Mouse (Mus musculus): ENCODE results near the gene Tardbp. TPM values are rescaled to one million over a fixed set of nuclear protein-coding genes. Genes with fewer than 3 reads are reported as not detected.

Tardbp gene
- polyA plus RNA-seq, 1 experiment from 2014 or later = 302 TPM

DNA sequence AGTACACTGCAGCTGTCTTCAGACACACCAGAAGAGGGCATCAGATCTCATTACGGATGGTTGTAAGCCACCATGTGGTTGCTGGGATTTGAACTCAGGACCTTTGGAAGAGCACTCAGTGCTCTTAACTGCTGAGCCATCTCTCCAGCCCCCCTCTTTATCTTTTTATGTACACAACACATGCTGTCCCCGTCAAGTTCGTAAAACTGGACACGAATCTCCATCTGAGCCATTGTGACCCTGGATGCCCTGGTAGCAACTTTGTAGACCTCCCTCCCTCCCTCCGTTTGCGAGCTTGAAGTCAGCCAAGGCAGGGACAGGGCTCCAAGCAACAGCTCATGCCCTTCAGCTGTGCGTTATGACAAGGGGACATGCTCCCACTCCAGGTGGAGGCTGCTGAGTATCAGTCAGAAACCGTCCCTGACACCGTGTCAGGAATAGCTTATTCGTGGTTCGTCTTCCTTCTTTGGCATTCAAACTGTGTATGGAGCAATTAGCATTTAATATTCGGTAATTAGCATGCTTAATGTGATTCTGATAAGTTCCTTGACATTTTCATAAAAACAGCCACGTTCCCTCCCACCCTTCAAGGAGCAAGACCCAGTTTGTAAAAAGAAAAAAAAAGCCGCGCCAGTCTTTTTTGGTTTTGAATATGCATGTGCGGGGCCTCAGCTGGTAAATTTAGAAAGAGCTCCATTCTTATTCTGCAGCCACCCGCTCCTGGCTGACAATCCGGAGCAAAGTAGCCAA lies 36.2 kb downstream of the Tardbp start:
- peaks cover 30% of the 10 kb centered on the region for H3K4me1 ChIP-seq (replicated peaks)
- H3K9me3 ChIP-seq = no peaks in the 10 kb centered on the region
- H3K36me3 ChIP-seq = peaks cover 29% of the 10 kb centered on the region
- peak overlapping the region; percentile 98 for H3K4me3 ChIP-seq
- peak overlapping the region; percentile 92 for H3K27ac ChIP-seq
- 6% methylated on average over 18 of the region's 18 CpGs for WGBS
- H3K27me3 ChIP-seq (ENCODE audit: insufficient read depth, poor library complexity, severe bottlenecking) = no peaks in the 10 kb centered on the region
- DNase-seq (ENCODE audit: low spot score) = peak; percentile 48

DNA sequence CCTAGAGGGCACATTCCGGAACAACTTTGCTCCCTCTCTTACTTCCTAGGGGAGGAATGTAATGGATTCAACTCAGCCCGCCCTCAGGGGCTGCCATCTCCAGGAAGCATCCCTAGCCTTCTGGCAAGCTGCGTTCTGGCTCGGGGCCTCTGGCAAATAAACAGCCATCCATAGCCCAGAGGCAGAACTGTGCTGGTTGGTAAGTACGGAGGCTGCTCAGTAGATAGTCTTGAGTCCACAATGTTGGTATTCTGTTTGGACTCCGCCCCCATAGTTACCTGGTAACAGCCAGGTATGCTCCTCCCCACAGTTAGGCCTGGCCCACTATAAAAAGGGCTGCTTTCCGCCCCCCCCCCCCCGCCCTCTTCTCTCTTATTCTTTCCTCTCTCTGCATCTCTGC lies 37.3 kb downstream of the Tardbp start:
- Histone ChIP-seq H3K27me3 (ENCODE audit: insufficient read depth, poor library complexity, severe bottlenecking) (no peaks in the 10 kb centered on the region), H3K27ac (no peak overlapping the region), H3K9me3 (no peaks in the 10 kb centered on the region), H3K36me3 (peaks cover 19% of the 10 kb centered on the region), H3K4me1 (replicated peaks) (peaks cover 30% of the 10 kb centered on the region), H3K4me3 (no peak overlapping the region)
- WGBS = 52% methylated on average over 7 of the region's 8 CpGs
- no peak for DNase-seq (ENCODE audit: low spot score)

DNA sequence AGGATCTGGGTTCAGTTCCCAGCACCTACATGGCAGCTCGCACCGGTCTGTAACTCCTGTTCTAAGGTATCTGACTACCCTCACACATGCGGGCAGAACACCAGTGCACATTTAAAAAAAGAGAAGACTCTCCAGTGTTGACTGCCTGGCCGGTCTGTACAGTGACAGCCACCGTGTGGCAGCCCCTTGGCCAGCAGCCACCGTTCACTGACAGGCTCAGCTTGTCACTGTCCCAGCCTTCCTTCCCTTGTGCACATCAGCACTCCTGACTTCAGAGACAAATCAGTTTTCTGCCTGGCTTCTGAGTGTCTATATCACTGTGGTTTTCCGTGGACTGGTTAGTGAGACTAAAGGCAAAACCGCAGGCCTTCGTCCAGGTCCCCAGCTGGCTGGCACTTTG lies 38.0 kb downstream of the Tardbp start:
- DNase-seq (ENCODE audit: low spot score) = no peak
- Histone ChIP-seq H3K36me3 (peaks cover 11% of the 10 kb centered on the region), H3K4me3 (no peak overlapping the region), H3K9me3 (no peaks in the 10 kb centered on the region), H3K4me1 (replicated peaks) (peaks cover 30% of the 10 kb centered on the region), H3K27ac (no peak overlapping the region), H3K27me3 (ENCODE audit: insufficient read depth, poor library complexity, severe bottlenecking) (no peaks in the 10 kb centered on the region)
- WGBS = 86% methylated on average over 9 of the region's 9 CpGs

DNA sequence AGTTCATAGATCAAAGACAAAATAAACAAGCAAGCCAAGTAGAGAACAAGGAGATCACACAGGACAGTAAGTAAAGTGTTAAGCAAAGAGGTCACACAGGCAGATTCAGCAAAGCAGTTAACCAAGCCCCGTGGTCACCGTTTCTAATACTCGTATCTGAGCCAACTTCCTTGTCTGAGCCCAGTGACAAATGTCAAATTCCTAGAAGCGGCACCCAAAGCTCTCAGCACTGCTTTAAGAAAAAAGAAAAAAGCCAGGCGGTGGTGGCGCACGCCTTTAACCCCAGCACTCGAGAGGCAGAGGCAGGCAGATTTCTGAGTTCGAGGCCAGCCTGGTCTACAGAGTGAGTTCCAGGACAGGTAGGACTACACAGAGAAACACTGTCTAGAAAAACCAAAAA lies 40.2 kb downstream of the Tardbp start:
- Histone ChIP-seq H3K36me3 (peaks cover 19% of the 10 kb centered on the region), H3K27ac (no peak overlapping the region), H3K27me3 (ENCODE audit: insufficient read depth, poor library complexity, severe bottlenecking) (no peaks in the 10 kb centered on the region), H3K9me3 (no peaks in the 10 kb centered on the region), H3K4me1 (replicated peaks) (peaks cover 9% of the 10 kb centered on the region), H3K4me3 (no peak overlapping the region)
- WGBS = 88% methylated on average over 9 of the region's 9 CpGs
- no peak for DNase-seq (ENCODE audit: low spot score)

DNA sequence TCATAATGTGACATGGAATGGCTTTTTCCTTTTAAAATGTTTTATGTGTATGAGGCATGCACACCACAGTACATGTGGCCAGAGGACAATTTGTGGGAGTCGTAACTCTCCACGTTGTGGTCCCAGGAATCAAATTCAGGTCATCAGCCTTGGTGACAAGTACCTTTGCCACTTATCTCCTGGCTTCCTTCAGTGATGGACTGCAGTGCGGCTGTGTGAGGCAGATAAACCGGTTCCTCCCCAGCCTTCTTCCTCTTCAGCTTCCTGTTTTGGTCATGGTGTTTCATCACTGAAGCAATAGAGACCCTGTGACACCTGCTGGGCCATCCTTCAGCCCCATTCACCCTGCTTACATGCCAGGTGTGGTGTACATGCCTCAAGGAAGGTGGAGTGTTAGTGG lies 43.6 kb downstream of the Tardbp start:
- Histone ChIP-seq H3K36me3 (peaks cover 53% of the 10 kb centered on the region), H3K27me3 (ENCODE audit: insufficient read depth, poor library complexity, severe bottlenecking) (no peaks in the 10 kb centered on the region), H3K27ac (no peak overlapping the region), H3K4me3 (no peak overlapping the region), H3K4me1 (replicated peaks) (no peaks in the 10 kb centered on the region), H3K9me3 (no peaks in the 10 kb centered on the region)
- no peak for DNase-seq (ENCODE audit: low spot score)
- 90% methylated on average over 4 of the region's 4 CpGs for WGBS

DNA sequence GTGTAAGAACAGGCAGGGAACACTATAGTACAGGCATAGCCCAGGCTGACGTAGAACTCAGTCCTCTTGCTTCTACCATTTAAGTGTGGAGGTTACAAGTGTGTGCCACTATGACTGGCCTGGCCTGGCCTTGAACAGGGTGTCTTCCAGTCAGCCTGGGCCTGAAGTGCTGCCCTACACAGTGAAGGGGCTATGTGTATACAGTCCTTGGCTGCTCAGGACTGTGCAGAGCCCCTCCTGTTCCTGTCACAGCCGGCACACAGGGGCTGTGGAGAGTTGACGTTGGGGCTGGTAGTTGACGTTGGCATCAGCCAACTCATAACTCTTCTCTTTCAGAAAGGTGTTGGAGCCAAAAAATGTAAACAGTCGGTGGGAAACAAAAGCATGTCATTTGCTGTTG lies 45.4 kb downstream of the Tardbp start:
- no peaks in the 10 kb centered on the region for H3K27me3 ChIP-seq (ENCODE audit: insufficient read depth, poor library complexity, severe bottlenecking)
- no peaks in the 10 kb centered on the region for H3K4me1 ChIP-seq (replicated peaks)
- DNase-seq (ENCODE audit: low spot score) = no peak
- H3K9me3 ChIP-seq = no peaks in the 10 kb centered on the region
- no peak overlapping the region for H3K4me3 ChIP-seq
- peaks cover 72% of the 10 kb centered on the region for H3K36me3 ChIP-seq
- WGBS = 99% methylated on average over 5 of the region's 5 CpGs
- no peak overlapping the region for H3K27ac ChIP-seq

DNA sequence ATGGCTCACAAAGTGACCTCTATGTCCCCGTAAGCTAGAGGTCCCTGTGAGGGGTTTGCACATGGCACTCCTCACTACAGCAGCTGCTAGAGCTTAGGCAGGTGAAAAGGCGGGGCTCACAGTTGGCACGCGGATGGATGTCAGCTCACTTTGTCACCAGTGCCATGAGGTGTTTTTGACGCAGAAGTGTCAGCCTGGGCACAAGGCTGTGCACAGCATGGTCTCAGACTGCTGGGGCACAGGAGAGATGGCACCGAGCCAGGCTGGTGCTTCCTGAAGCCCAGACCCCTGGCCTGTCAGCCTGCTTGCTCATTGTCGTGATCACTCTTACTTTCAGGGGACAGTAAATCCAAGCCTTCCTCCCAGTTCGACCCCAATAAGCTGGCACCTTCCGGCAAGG lies 46.1 kb downstream of the Tardbp start:
- WGBS = 92% methylated on average over 9 of the region's 9 CpGs
- Histone ChIP-seq H3K27ac (no peak overlapping the region), H3K9me3 (no peaks in the 10 kb centered on the region), H3K36me3 (peaks cover 78% of the 10 kb centered on the region), H3K4me1 (replicated peaks) (no peaks in the 10 kb centered on the region), H3K27me3 (ENCODE audit: insufficient read depth, poor library complexity, severe bottlenecking) (no peaks in the 10 kb centered on the region), H3K4me3 (no peak overlapping the region)
- DNase-seq (ENCODE audit: low spot score) = no peak

DNA sequence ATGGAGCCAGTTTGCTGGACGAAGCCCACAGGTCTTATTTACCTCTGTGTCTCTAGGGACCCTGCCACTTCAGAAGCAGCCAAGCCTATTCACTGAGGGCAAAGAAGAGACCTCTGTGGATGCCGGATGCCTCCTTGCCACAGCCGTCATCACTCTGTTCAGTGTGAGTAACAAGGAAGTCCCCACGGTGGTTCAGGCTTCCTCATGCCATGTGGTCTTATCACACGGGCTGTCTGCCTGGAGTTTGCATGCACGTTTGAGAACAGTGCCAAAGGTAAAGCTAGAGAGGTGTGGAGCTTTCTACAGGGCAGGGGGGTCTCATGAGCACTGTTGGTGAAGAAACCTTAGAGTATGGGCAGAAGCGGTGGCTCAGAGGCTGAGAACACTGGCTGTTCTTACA lies 53.6 kb downstream of the Tardbp start:
- Histone ChIP-seq H3K36me3 (peaks cover 100% of the 10 kb centered on the region), H3K4me3 (no peak overlapping the region), H3K4me1 (replicated peaks) (no peaks in the 10 kb centered on the region), H3K27ac (no peak overlapping the region), H3K9me3 (no peaks in the 10 kb centered on the region), H3K27me3 (ENCODE audit: insufficient read depth, poor library complexity, severe bottlenecking) (no peaks in the 10 kb centered on the region)
- no peak for DNase-seq (ENCODE audit: low spot score)
- 90% methylated on average over 7 of the region's 7 CpGs for WGBS

DNA sequence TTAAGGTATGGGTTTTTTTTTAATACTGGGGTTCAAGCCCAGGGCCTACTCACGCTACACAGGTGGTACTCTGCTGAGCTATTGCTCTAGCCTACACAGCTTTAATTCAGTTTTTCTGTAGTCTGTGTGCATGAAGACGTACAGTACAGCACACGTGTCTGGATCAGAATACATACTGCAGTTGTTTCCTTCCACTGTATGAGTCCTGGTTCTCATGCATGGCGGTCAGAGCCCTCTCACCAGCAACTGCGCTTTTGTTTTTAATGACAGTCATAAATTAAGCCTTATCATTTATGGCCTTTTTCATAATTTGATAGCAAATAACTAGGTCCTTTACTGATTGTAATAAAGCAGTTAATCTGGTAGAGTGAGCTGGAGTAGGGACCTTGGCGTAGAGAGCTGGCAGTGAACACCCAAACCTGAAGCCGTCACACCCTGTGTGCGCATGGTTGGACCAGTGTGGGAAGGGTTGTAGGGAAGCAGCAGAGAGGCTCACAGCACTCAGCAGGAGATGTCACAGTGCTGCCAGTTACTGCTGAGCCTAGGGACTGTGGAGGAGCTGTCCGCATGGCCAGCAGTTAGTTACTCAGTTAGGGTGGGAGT lies 56.0 kb downstream of the Tardbp start:
- H3K27ac ChIP-seq = no peak overlapping the region
- no peaks in the 10 kb centered on the region for H3K9me3 ChIP-seq
- H3K27me3 ChIP-seq (ENCODE audit: insufficient read depth, poor library complexity, severe bottlenecking) = no peaks in the 10 kb centered on the region
- H3K4me1 ChIP-seq (replicated peaks) = no peaks in the 10 kb centered on the region
- WGBS = 96% methylated on average over 9 of the region's 9 CpGs
- peaks cover 100% of the 10 kb centered on the region for H3K36me3 ChIP-seq
- H3K4me3 ChIP-seq = no peak overlapping the region
- no peak for DNase-seq (ENCODE audit: low spot score)

DNA sequence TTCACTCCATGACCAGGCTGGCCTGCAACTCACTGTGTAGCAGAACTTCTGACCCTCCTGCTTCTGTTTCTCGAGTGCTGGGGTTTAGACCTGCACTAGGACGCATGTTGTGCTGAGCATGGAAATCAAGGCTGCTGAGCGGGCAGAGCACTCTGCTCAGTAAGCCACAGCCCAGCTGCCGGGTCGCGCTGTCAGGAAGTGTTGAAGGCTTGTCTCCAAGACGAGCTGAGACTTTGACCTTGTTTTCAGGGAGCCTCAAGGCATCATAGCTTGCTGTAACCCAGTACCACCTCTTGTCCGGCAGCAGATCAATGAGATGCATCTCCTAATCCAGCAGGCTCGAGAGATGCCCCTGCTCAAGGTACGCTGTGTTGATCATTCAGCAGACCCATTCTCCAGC lies 56.7 kb downstream of the Tardbp start:
- H3K4me3 ChIP-seq = no peak overlapping the region
- H3K4me1 ChIP-seq (replicated peaks) = no peaks in the 10 kb centered on the region
- no peak for DNase-seq (ENCODE audit: low spot score)
- 93% methylated on average over 10 of the region's 10 CpGs for WGBS
- no peaks in the 10 kb centered on the region for H3K9me3 ChIP-seq
- no peak overlapping the region for H3K27ac ChIP-seq
- peaks cover 100% of the 10 kb centered on the region for H3K36me3 ChIP-seq
- H3K27me3 ChIP-seq (ENCODE audit: insufficient read depth, poor library complexity, severe bottlenecking) = no peaks in the 10 kb centered on the region

DNA sequence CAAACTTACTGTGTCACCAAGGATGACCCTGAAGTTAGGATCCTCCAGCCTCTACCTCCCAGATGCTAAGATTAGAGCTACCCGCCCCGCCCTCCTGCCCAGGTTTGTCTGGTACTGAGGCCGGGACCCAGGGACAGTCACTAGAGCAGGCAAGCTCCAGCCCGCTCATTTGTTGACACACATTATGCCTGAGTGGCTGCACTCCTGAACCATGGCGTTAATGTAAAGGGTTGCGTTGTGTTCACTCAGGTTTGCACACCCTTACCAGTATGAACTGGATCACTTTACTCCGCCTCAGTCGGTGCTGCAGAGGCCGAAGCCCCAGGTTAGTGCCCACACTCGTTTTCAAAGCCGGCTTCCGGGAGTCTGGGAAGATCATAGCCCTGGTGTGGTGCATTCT lies 63.2 kb downstream of the Tardbp start:
- H3K27me3 ChIP-seq (ENCODE audit: insufficient read depth, poor library complexity, severe bottlenecking) = no peaks in the 10 kb centered on the region
- H3K4me3 ChIP-seq = no peak overlapping the region
- H3K9me3 ChIP-seq = no peaks in the 10 kb centered on the region
- H3K27ac ChIP-seq = no peak overlapping the region
- WGBS = 96% methylated on average over 12 of the region's 12 CpGs
- peaks cover 10% of the 10 kb centered on the region for H3K4me1 ChIP-seq (replicated peaks)
- DNase-seq (ENCODE audit: low spot score) = no peak
- peaks cover 93% of the 10 kb centered on the region for H3K36me3 ChIP-seq

DNA sequence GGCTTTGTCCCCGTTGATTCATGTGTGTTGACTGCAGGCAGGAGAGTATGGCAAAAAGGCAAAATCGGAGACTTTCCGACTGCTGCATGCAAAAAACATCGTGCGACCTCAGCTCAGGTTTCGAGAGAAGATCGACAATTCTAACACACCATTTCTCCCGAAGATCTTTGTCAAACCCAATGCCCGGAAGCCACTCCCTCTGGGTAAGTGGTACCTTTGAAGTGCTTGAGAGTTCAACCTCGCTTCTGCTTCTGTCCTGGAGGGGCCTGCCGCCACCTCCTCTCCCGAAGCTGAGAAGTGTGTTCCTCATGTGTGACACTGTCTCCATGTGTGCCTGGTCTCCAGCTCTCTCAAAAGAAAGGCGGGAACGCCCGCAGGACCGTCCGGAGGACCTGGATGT lies 64.1 kb downstream of the Tardbp start:
- peaks cover 12% of the 10 kb centered on the region for H3K4me1 ChIP-seq (replicated peaks)
- H3K4me3 ChIP-seq = no peak overlapping the region
- H3K27me3 ChIP-seq (ENCODE audit: insufficient read depth, poor library complexity, severe bottlenecking) = no peaks in the 10 kb centered on the region
- no peak for DNase-seq (ENCODE audit: low spot score)
- 94% methylated on average over 17 of the region's 17 CpGs for WGBS
- H3K9me3 ChIP-seq = no peaks in the 10 kb centered on the region
- no peak overlapping the region for H3K27ac ChIP-seq
- H3K36me3 ChIP-seq = peaks cover 85% of the 10 kb centered on the region

Measured in hindbrain, embryonic 10.5 days (tissue).